Mouse (Mus musculus) lung, postnatal 14 days (tissue): ENCODE measurements around the gene H2-K1.
"Not testable (repeated sequence)": the region's sequence is repeated elsewhere in the genome, so short reads cannot be mapped to it uniquely, and the experiment has no call there.

ENCODE experiments used
- DNase-seq: peaks from one replicate; pipeline ENCODE4 v3.0.0; 2021

H2-K1 gene

GRCm38 (mm10) chr17:34026917-34027655 lies 26.9 kb upstream of the H2-K1 start:
- DNase-seq: no peak

GRCm38 (mm10) chr17:34026221-34026620 lies 26.1 kb upstream of the H2-K1 start:
- no peak for DNase-seq

- DNase-seq: no peak
Observed at GRCm38 (mm10) chr17:34025756-34026151, 25.6 kb upstream of the H2-K1 start.

GRCm38 (mm10) chr17:34024861-34025755 lies 25.0 kb upstream of the H2-K1 start:
- DNase-seq: no peak

- peak; percentile 88 for DNase-seq
Observed at GRCm38 (mm10) chr17:34024317-34024821, 24.2 kb upstream of the H2-K1 start, which contains the start of gene Ring1. TSS of gene Ring1 (minus strand) at chr17:34024680.

- DNase-seq: no peak
Observed at GRCm38 (mm10) chr17:34023678-34024077, 23.5 kb upstream of the H2-K1 start.

GRCm38 (mm10) chr17:34022987-34023386 lies 22.8 kb upstream of the H2-K1 start:
- DNase-seq: no peak

- no peak for DNase-seq
Observed at GRCm38 (mm10) chr17:34022414-34022783, 22.3 kb upstream of the H2-K1 start.

- no peak for DNase-seq
Observed at GRCm38 (mm10) chr17:34021539-34022413, 21.6 kb upstream of the H2-K1 start.

GRCm38 (mm10) chr17:34013436-34013835 lies 13.3 kb upstream of the H2-K1 start:
- no peak for DNase-seq

- no peak for DNase-seq
Observed at GRCm38 (mm10) chr17:34010156-34010555, 10.0 kb upstream of the H2-K1 start.

GRCm38 (mm10) chr17:34006570-34006969 lies 6.4 kb upstream of the H2-K1 start:
- DNase-seq: no peak

- peak; percentile 61 for DNase-seq
Observed at GRCm38 (mm10) chr17:34003426-34003825, 3.3 kb upstream of the H2-K1 start.

- DNase-seq: not testable (repeated sequence)
Observed at GRCm38 (mm10) chr17:34000796-34001195, 649 bp upstream of the H2-K1 start.

GRCm38 (mm10) chr17:33999341-34000149 lies 602 bp downstream of the H2-K1 start:
- peak; percentile 29 for DNase-seq

GRCm38 (mm10) chr17:33998697-33999096 lies 1.4 kb downstream of the H2-K1 start:
- DNase-seq: not testable (repeated sequence)

- DNase-seq: not testable (repeated sequence)
Observed at GRCm38 (mm10) chr17:33997025-33997424, 3.1 kb downstream of the H2-K1 start.

- DNase-seq: no peak
Observed at GRCm38 (mm10) chr17:33995651-33996050, 4.5 kb downstream of the H2-K1 start.

GRCm38 (mm10) chr17:33994959-33995358 lies 5.2 kb downstream of the H2-K1 start:
- DNase-seq: no peak

- DNase-seq: peak; percentile 79
Observed at GRCm38 (mm10) chr17:33991788-33992664, 8.1 kb downstream of the H2-K1 start.

GRCm38 (mm10) chr17:33982136-33982535 lies 18.0 kb downstream of the H2-K1 start:
- peak; percentile 76 for DNase-seq
